Mouse (Mus musculus) left cerebral cortex, adult 6 months (tissue): Measurements from ENCODE around the gene Ucn2. TPM values are rescaled to one million over a fixed set of nuclear protein-coding genes. Genes with fewer than 3 reads are reported as not detected.

Source experiments
- long read RNA-seq, 2 experiments: library from polyadenylated mRNA; unstranded; transcript quantifications; one replicate each; pipeline ENCODE4 v2.0.0; 2019 to 2020
- polyA plus RNA-seq: library from polyadenylated mRNA; unstranded; fragments of <200 nt; fragmentation: Nextera tagmentation; gene quantifications from 2 replicates; pipeline ENCODE4 v1.2.3, GENCODE M21; 2021

Ucn2 gene
- not detected in 2 replicates for polyA plus RNA-seq
- long read RNA-seq, experiment 1 = 0 reads
- long read RNA-seq, experiment 2 = 0 reads

GRCm38 (mm10) chr9:108985710-108986109 is at the start of gene Ucn2:
Gene Ucn2, plus strand, starts transcription at chr9:108986010.

GRCm38 (mm10) chr9:108936418-108937364 is 49.1 kb upstream of the Ucn2 start, which contains the start of gene Uqcrc1:
Gene Uqcrc1, plus strand, starts transcription at chr9:108936633.

GRCm38 (mm10) chr9:108953081-108953636 is 32.7 kb upstream of the Ucn2 start, which contains the start of gene Col7a1:
Gene Col7a1, plus strand, starts transcription at chr9:108953586.

GRCm38 (mm10) chr9:108991428-108992084 is 5.7 kb downstream of the Ucn2 start, which contains the start of gene Pfkfb4:
Gene Pfkfb4, plus strand, starts transcription at chr9:108991778.

Other genes starting within 250 kb of the Ucn2 start
- 22.3 and 29.4 TPM in 2 replicates for gene Ip6k2, start 202.2 kb upstream of the Ucn2 start, polyA plus RNA-seq
- gene Nckipsd, start 177.6 kb upstream of the Ucn2 start, polyA plus RNA-seq = 39.1 and 47.3 TPM in 2 replicates
- gene Celsr3, start 159.7 kb upstream of the Ucn2 start, polyA plus RNA-seq = 2.2 and 3.1 TPM in 2 replicates
- gene Slc26a6, start 132.7 kb upstream of the Ucn2 start, polyA plus RNA-seq = 5.9 and 8.2 TPM in 2 replicates
- gene Tmem89, start 71.4 kb upstream of the Ucn2 start, polyA plus RNA-seq = 0.72 and 1.1 TPM in 2 replicates
- 529 and 727 TPM in 2 replicates for gene Uqcrc1, start 49.4 kb upstream of the Ucn2 start, polyA plus RNA-seq
- 0.01 TPM in 1 of 2 replicates, not detected in the other for gene Col7a1, start 32.4 kb upstream of the Ucn2 start, polyA plus RNA-seq
- gene Pfkfb4, start 5.8 kb downstream of the Ucn2 start, polyA plus RNA-seq = 5.0 and 6.6 TPM in 2 replicates
- 144 and 161 TPM in 2 replicates for gene Shisa5, start 52.6 kb downstream of the Ucn2 start, polyA plus RNA-seq
- 10.1 and 12.5 TPM in 2 replicates for gene Trex1, start 73.7 kb downstream of the Ucn2 start, polyA plus RNA-seq
- gene Atrip, start 88.1 kb downstream of the Ucn2 start, polyA plus RNA-seq = 15.6 and 21.1 TPM in 2 replicates
- gene Ccdc51, start 96.5 kb downstream of the Ucn2 start, polyA plus RNA-seq = 4.0 and 5.0 TPM in 2 replicates
- 716 and 866 TPM in 2 replicates for gene Tma7, start 96.6 kb downstream of the Ucn2 start, polyA plus RNA-seq
- 11.7 and 15.9 TPM in 2 replicates for gene Plxnb1, start 109.4 kb downstream of the Ucn2 start, polyA plus RNA-seq
- not detected in 2 replicates for gene Fbxw21, start 176.0 kb downstream of the Ucn2 start, polyA plus RNA-seq
- gene Fbxw13, start 210.0 kb downstream of the Ucn2 start, polyA plus RNA-seq = not detected in 2 replicates
- gene Fbxw20, start 248.7 kb downstream of the Ucn2 start, polyA plus RNA-seq = not detected in 2 replicates